Mouse (Mus musculus) splenic B cell, adult 2 months (primary cell): ENCODE data around the gene Osbpl10.

ENCODE experiments used
- DNase-seq: peaks from one replicate; pipeline ENCODE4 v3.0.0-alpha.2; 2011; ENCODE audit warnings: low read depth, low spot score
- H3K27me3 ChIP-seq: 2 replicates; pipeline ENCODE4 v1.6.1; 2012; ENCODE audit warnings: mild to moderate bottlenecking, low read length, moderate library complexity, mixed read lengths; ENCODE audit not compliant: control insufficient read depth, poor library complexity, insufficient read depth, severe bottlenecking
- H3K36me3 ChIP-seq: 2 replicates; pipeline ENCODE4 v1.6.1; 2012; ENCODE audit warnings: mild to moderate bottlenecking, low read length, moderate library complexity, mixed read lengths; ENCODE audit not compliant: control insufficient read depth, poor library complexity, insufficient read depth, severe bottlenecking

Gene Osbpl10

GRCm38 (mm10) chr9:114978281-114979111, at the start of gene Osbpl10:
Gene Osbpl10, plus strand, starts transcription at chr9:114978569.
- Histone ChIP-seq H3K27me3 (0 out of 2 replicates have a peak, but pooled peaks cover 3% of the 10 kb centered on the region), H3K36me3 (no peaks in the 10 kb centered on the region)
- peak; percentile 43 for DNase-seq

- peak; percentile 52 for DNase-seq
- no peaks in the 10 kb centered on the region for H3K27me3 ChIP-seq
- H3K36me3 ChIP-seq: no peaks in the 10 kb centered on the region
Observed at GRCm38 (mm10) chr9:114930464-114931090, 47.8 kb upstream of the Osbpl10 start.

- Histone ChIP-seq H3K27me3 (no peaks in the 10 kb centered on the region), H3K36me3 (no peaks in the 10 kb centered on the region)
- peak; percentile 22 for DNase-seq
Observed at GRCm38 (mm10) chr9:114932607-114933006, 45.8 kb upstream of the Osbpl10 start.

DNA sequence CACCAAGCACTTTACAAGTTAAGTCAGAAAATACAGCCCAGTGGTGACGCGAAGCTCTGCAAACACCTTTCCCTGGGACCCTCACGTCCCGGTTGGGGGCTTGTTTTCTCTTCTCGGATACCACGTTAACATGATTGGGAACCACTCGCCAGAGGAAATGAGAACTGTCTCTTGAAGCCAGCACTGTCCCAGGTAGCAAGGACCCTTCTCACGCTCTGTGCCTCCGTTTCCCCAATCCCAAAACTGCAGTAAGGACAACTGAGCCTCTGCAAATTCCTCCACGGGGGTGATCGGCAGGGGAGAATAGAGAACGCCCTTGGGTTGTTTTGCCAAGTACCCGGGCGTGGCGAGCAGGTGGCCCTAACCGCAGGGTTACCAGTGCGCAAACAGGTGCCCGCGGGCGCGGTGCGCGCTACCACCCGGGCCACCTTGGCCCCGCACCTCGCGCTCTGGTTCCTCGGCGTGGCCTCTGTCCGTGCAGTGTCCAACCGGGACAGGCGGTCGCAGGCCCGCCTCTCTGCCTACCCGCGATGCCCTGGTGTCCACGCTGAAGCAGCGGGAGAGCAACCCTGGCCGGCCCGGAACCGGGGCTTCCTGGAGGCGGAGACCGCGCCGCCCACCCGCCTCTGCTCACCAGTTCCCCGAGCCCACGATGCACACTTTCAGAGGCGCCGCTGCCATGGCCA, 45.2 kb upstream of the Osbpl10 start:
- DNase-seq: peak; percentile 63
- Histone ChIP-seq H3K36me3 (no peaks in the 10 kb centered on the region), H3K27me3 (no peaks in the 10 kb centered on the region)

DNA sequence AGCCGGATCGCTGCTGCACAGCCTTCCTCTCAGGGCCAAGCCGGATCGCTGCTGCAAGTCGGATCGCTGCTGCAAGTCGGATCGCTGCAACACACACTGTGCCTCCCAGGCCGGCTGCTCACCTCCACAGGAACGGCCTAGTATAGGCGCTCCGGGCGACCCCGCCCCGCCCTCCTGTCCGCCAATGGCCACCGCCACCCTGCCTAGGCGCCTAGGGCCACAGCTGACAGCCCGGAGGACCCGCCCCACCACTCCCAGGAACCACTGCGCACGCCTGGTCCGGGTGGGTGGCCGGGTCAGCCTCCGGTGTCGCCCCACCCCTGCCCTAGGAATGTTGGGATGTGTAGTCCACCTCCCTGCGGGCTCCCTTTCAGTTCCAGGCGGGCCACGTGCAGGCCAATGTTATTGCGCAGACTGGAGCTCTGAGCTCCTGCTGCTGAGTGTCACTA, 44.6 kb upstream of the Osbpl10 start, which contains the start of gene Gpd1l:
Gpd1l (minus strand) TSS at position 265 of the 449 bp plus-strand sequence.
- Histone ChIP-seq H3K27me3 (no peaks in the 10 kb centered on the region), H3K36me3 (no peaks in the 10 kb centered on the region)
- DNase-seq: peak; percentile 94

- Histone ChIP-seq H3K27me3 (no peaks in the 10 kb centered on the region), H3K36me3 (no peaks in the 10 kb centered on the region)
- DNase-seq: peak; percentile 48
Observed at GRCm38 (mm10) chr9:114934231-114934630, 44.1 kb upstream of the Osbpl10 start.

- H3K27me3 ChIP-seq: no peaks in the 10 kb centered on the region
- no peak for DNase-seq
Observed at GRCm38 (mm10) chr9:114935321-114935720, 43.0 kb upstream of the Osbpl10 start.

DNA sequence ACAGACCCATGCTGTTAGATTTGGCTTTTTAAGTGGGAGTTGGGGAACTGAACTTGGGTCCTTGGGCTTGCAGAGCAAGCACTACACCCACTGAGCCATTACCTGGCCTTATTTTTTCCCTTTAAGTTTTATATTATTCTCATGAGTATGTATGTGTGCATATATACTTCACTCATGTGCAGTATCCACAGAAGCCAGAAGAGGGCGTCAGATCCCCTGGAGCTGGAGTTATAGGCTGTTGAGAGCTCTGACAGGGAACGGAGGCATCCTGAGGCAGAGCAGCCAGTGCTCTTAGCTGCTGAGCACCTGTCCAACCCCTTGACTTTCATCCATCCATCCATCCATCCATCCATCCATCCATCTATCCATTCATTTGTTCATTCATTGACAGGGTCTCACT, 41.7 kb upstream of the Osbpl10 start:
- H3K36me3 ChIP-seq: no peaks in the 10 kb centered on the region
- DNase-seq: no peak
- H3K27me3 ChIP-seq: no peaks in the 10 kb centered on the region

More at GRCm38 (mm10) chr9:114935321-114935720, 43.0 kb upstream of the Osbpl10 start:
- no peaks in the 10 kb centered on the region for H3K36me3 ChIP-seq

DNA sequence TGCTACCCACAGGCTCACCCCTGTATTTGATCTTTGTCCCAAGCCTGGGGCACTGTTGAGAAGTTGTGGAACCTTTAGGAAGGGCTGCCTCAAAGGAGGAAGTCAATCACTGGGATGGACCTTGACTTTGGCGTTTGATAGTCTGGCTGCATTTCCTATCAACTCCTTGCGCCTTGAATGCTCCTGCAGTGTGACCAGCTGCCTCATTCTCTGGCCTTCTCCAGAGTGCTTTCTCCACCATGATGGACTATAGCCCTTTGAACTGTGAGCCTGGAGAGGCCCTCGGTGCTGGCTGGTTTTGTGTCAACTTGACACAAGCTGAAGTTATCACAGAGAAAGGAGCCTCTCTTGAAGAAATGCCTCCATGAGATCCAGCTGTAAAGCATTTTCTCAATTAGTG, 33.7 kb upstream of the Osbpl10 start:
- Histone ChIP-seq H3K36me3 (no peaks in the 10 kb centered on the region), H3K27me3 (no peaks in the 10 kb centered on the region)
- no peak for DNase-seq

DNA sequence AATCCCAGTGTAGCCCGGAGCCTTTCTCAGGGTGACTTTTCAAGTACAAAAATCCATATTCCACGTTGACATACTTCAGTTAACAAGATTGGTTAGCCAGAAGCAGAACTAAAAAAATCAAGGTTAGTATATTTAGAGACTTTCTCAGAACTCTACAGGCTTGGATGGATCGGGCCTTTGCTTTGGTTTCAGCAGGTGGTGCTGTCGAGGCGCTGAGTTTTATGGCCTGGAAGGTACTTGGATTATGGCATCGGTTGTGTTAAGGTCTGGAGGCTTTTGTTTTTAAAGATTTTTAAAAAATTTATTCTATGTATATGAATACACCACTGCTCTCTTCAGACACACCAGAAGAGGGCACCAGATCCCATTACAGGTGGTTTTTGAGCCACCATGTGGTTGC, 32.8 kb upstream of the Osbpl10 start:
- no peak for DNase-seq
- H3K27me3 ChIP-seq: no peaks in the 10 kb centered on the region
- no peaks in the 10 kb centered on the region for H3K36me3 ChIP-seq

GRCm38 (mm10) chr9:114948395-114948794, 30.0 kb upstream of the Osbpl10 start:
- no peaks in the 10 kb centered on the region for H3K36me3 ChIP-seq
- no peaks in the 10 kb centered on the region for H3K27me3 ChIP-seq
- no peak for DNase-seq

- no peaks in the 10 kb centered on the region for H3K36me3 ChIP-seq
- DNase-seq: peak; percentile 58
Observed at GRCm38 (mm10) chr9:114952866-114953265, 25.5 kb upstream of the Osbpl10 start.

GRCm38 (mm10) chr9:114955340-114955739, 23.0 kb upstream of the Osbpl10 start:
- no peak for DNase-seq
- no peaks in the 10 kb centered on the region for H3K27me3 ChIP-seq
- H3K36me3 ChIP-seq: no peaks in the 10 kb centered on the region

More at GRCm38 (mm10) chr9:114952866-114953265, 25.5 kb upstream of the Osbpl10 start:
- no peaks in the 10 kb centered on the region for H3K27me3 ChIP-seq

DNA sequence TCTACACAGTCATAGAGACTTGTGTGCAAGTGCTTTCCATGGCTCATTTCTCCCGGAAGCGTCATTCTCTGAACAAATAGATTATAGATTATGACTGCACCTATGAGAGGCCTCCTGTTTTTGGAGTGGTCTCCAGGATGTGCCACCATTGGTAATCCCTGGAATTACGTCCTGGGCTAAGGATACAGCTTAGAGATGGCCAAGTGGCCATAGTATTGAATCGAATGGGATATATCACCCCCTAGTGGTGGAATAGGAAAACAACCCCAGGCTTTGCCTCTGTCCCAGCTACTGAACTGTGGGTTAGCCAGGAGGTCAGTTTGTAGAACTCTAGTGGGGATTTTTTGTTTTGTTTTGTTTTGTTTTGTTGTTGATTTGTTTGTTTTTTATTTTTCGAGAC, 21.4 kb upstream of the Osbpl10 start:
- Histone ChIP-seq H3K27me3 (no peaks in the 10 kb centered on the region), H3K36me3 (no peaks in the 10 kb centered on the region)
- peak; percentile 67 for DNase-seq
